Mouse (Mus musculus): ENCODE measurements around the gene Ccr10.

The Ccr10 gene
- long read RNA-seq, experiment 1, result 0 reads
- long read RNA-seq, experiment 2, result 0 reads

- intact Hi-C loops (cut with DNase I), result loop anchor here (5.0 kb wide), 2 partner anchors 38 to 78 kb away; partner anchors contain the start of gene Psmc3ip
Measured at GRCm38 (mm10) chr11:101174851-101175628, at the start of gene Ccr10. Gene Ccr10, minus strand, starts transcription at chr11:101175443.

DNA sequence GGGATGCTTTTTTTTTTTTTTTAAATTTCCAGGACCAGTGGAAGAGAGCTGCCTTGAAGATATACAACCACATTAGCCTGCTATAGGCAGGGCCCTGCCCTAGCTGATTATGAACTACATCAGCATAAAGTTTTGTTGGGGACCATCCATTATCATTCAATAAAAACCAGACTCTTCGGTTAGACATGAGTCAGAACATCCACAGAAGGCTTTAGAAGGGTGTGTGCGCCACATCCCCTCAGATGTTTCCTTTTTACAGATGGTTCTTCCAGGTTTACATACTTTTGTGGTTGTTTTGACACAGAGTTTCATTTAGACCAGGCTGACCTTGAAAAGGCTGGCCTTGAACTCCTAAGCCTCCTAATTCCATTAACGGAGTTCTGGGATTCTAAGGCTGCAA lies 49.1 kb upstream of the Ccr10 start:
- intact Hi-C loops (cut with DNase I), result no loop called here

- intact Hi-C loops (cut with DNase I), result no loop called here
Measured at GRCm38 (mm10) chr11:101221306-101221986, 46.2 kb upstream of the Ccr10 start.

GRCm38 (mm10) chr11:101220853-101221252 lies 45.6 kb upstream of the Ccr10 start:
- intact Hi-C loops (cut with DNase I), result no loop called here

GRCm38 (mm10) chr11:101218436-101219055 lies 43.3 kb upstream of the Ccr10 start:
- intact Hi-C loops (cut with DNase I), result no loop called here

DNA sequence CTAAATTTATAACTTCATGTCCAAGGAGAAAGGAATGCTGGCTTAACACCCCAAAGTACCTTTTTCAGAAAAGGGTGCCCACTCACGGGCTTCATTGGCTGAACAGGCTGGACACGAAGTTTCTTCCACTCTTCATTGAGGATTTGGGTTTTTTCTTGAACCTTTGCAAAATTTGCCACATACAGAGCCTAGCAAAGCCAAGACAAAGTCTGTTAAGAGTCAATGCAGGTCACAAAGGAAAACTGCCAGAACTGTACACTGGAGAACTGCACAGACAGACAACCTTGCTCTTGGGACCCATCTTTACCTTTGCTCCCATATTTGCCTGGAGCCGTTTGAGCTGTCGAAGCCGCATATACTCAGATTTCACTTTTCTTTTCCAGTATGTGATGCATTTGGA lies 41.7 kb upstream of the Ccr10 start:
- intact Hi-C loops (cut with DNase I), result no loop called here

GRCm38 (mm10) chr11:101211970-101212369 lies 36.7 kb upstream of the Ccr10 start:
- intact Hi-C loops (cut with DNase I), result loop anchor here (1.0 to 2.0 kb wide), 2 partner anchors 36 to 91 kb away; partner anchors contain the start of gene Becn1

- intact Hi-C loops (cut with DNase I), result loop anchor here (10.0 kb wide), 1 partner anchor 194 kb away; no protein-coding TSS in a partner anchor
Measured at GRCm38 (mm10) chr11:101200986-101201385, 25.7 kb upstream of the Ccr10 start.

GRCm38 (mm10) chr11:101199555-101199954 lies 24.3 kb upstream of the Ccr10 start:
- intact Hi-C loops (cut with DNase I), result no loop called here

DNA sequence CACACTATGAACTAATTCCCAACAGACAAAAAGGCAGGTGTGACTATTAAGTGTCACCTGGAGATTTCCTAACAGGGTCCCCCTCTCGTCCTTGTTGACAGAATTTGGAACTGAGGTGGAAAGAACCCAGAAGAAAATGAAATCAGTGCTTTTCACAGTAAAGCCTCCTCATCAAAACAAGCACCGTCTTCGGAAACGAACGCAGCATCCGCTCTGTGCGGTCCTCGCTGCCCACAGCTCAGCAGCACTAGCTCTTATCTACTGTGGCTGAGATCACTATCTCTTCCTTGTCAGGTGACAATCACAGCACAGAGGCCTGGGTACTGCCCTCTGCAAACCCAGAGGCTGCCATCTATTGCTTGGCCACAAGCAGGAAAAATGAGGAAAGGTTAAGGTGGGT lies 20.9 kb upstream of the Ccr10 start:
- intact Hi-C loops (cut with DNase I), result no loop called here

- intact Hi-C loops (cut with DNase I), result no loop called here
Measured at GRCm38 (mm10) chr11:101195571-101195970, 20.3 kb upstream of the Ccr10 start.

GRCm38 (mm10) chr11:101195101-101195500 lies 19.9 kb upstream of the Ccr10 start:
- intact Hi-C loops (cut with DNase I), result no loop called here

DNA sequence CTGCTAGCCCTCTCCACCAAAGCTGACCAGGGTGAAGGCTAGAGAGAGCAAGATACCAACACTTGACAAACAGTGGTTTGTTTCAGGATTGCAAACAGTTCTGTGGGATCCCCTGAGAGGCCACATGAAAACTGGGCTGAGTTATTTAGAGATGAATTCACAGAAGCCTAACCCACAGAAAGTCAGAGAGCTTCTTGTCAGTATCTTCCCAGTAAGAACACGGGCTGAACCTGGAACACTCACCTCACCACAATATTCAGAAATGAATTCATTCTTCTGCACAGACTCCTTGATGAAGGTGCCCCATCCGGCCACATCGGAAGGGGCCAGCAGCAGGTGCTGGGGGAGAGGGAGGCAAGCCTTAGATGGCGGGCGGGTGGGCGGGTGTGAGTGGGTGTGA lies 19.4 kb upstream of the Ccr10 start:
- intact Hi-C loops (cut with DNase I), result no loop called here

- intact Hi-C loops (cut with DNase I), result no loop called here
Measured at GRCm38 (mm10) chr11:101194137-101194536, 18.9 kb upstream of the Ccr10 start.

- intact Hi-C loops (cut with DNase I), result no loop called here
Measured at GRCm38 (mm10) chr11:101193076-101193475, 17.8 kb upstream of the Ccr10 start.

- intact Hi-C loops (cut with DNase I), result no loop called here
Measured at GRCm38 (mm10) chr11:101192646-101193045, 17.4 kb upstream of the Ccr10 start.

GRCm38 (mm10) chr11:101191919-101192470 lies 16.8 kb upstream of the Ccr10 start:
- intact Hi-C loops (cut with DNase I), result no loop called here

- intact Hi-C loops (cut with DNase I), result no loop called here
Measured at GRCm38 (mm10) chr11:101190913-101191907, 16.0 kb upstream of the Ccr10 start.

- intact Hi-C loops (cut with DNase I), result no loop called here
Measured at GRCm38 (mm10) chr11:101190181-101190912, 15.1 kb upstream of the Ccr10 start.

Data from adrenal gland (tissue).